Mouse (Mus musculus): ENCODE measurements around the gene Nop56.

Gene Nop56

DNA sequence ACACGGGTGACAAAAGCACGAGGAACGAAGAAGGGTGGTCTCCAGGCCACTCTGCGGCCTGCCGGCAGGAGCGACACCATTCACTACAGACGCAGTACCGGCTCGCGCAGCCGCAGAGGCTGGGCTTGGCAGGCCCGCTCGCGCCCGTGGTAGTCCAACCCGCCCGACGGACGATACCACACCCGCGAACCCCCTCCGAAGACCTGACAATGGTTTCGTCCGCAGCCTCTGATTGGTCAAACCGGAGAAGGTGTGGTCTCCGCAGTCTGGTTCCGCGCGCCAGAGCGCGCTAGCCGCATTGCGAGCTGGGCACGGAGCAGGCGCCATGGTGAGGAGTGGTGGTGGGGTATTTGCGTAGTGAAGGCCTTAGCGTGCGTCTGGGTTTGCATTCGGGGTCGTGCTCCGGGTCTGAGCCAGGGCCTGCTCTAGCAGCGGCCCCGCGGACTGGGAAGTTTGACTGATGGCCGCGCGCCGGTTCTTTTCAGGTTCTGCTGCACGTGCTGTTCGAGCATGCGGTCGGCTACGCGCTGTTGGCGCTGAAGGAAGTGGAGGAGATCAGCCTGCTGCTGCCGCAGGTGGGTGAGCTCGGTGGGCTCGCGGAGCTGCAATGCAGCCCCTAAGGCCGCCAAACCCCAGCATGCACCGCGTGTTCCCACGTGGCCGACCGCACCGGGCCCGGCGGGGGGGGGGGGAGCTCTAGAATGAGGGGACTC is at the start of gene Nop56:
Gene Nop56, plus strand, starts transcription at position 282 of the 713 bp plus-strand sequence.
- peak; percentile 95 to 100 for DNase-seq (ENCODE audit: low spot score in 2 of 2)

DNA sequence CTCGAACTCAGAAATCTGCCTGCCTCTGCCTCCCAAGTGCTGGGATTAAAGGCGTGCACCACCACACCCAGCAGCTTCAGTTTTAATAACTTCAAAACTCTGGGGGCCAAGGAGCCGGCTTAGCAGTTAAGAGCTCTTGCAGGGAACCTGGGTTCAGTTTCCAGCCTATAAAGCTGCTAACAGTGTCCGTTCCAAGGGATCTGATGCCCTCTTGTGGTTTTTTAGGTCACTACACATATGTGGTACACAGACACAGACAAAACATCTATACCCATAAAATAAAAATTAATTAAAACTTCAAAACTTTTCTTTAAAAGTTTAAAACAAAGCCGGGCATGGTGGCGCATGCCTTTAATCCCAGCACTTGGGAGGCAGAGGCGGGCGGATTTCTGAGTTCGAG is 27.3 kb upstream of the Nop56 start:
- DNase-seq (ENCODE audit: low spot score in 2 of 2): peak in 1 of 2 experiments; percentile 26

DNA sequence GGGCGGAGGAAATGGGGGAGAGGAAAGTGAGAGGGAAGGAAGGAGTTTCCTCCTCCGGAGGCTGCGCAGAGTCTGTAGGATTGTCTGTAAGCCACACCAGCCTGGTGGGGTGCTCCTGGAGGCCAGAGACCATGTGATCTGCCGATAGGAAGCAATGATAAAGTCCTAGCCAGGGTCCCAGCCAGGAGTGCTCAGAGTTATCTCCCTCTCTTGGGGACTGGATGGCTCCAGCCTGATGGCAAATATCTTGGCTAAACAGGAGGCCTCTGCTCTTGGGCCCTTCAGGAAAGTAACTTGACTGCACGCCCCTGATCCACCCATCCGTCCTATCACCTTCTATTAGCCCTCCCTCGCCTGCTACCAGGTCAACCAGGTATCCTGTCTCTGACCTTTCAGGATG is 26.0 kb upstream of the Nop56 start:
- no peak for DNase-seq (ENCODE audit: low spot score in 2 of 2)

DNA sequence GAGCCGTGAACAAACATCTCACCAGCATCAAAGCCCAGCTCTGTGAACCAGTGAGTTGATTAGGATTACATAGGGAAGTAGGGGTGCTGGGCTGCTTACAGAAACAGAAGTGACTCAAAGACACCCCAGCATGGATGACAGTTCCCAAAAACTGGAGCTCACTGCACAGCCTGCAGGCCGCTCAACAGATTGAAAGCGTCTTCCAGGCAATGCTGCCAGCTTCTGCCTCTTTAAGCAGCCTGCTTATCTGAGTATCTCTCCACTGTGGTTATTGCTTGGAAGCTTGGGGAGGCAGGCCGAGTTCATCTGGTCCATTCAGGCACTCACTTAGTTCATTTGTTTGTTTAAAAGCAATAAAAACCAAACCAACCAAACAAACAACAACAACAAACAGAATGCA is 17.5 kb upstream of the Nop56 start:
- DNase-seq (ENCODE audit: low spot score in 2 of 2): no peak

DNA sequence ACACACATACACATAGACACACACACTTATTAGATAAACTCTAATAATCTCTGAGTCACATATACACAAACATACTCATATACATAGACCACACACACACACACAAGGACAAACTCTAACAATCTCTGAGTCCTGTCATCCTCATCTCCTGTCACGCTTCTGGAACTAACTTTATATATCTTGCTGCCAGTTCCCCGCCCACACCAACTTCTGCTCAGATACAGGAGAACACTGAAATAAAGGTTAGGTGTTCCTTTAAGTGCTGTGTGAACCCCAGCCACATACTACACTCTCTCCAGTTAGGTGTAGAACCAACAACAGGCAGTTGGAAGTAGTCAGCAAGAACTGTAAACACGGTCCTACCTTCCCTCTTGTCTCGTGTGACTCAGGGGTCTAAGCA is 13.4 kb upstream of the Nop56 start:
- no peak for DNase-seq (ENCODE audit: low spot score in 2 of 2)

DNA sequence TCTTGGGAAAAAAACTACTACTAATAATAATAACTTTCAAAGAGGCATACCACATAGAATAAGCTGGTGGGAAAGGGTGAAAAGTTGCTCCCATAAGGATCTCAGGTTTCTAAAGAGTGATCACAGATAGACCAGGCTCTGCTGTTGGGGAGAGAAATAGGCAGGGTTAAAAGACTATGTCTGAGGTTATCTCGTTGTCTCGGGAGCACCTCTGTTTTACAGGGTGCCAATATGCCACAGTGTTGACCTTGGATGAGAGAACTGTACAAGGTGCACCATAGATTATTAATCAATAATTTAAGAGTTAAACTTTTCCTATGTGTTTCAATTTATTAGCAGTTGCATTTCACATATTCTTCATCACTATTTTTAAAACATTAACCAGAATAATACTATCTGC is 12.3 kb upstream of the Nop56 start:
- no peak for DNase-seq (ENCODE audit: low spot score in 2 of 2)

DNA sequence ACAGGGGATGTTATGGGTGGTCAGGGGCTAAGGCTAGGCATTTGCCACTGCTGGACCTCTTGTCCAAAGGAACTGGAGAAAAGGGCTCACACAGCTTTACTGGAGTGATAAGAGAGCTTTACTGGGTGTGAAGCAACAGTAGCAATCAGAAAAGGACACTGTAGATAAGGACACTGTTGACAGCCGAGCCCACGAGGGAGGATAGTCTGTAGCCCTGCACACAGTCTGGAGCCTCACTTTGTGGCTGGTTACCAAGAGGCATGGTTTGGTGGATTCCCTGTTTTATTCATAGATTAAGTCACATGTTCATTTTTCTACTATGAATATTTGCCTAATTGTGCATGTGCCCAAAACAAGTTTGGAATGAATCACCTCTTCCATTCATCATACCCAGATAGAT is 11.8 kb upstream of the Nop56 start:
- no peak for DNase-seq (ENCODE audit: low spot score in 2 of 2)

DNA sequence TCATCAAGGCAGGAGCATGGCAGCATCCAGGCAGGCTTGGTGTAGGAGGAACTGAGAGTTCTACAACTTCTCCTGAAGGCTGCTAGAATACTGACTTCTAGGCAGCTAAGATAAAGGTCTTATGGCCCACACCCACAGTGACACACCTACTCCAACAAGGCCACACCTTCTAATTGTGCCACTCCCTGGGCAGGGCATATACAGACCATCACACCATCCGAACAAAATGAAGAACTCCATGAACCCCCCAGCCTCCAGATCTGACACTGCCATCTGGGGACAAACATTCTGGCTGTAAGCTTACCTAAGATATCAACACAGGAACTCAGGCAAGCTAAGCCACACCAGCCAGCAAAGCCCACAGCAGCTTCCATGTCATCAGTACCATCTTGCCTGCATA is 8.7 kb upstream of the Nop56 start:
- DNase-seq (ENCODE audit: low spot score in 2 of 2): no peak

DNA sequence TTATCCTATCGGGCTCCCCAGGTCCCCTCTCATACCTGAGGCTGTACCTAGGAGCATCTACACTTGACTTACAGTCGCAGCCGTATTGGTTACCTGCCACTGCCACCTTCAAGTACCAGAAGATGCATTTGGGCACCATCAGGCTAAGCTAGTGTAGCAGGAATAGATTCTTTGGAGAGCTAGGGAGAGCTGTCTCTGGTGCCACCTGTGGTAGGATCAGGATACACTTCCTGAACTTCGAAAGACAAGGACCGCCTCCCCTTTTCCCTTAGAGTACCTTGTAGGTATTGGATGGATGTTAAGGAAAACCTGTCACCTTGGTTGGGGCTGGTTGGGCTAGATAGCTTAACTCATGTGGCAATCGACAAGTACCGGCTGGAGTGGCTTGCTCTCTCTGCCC is 6.2 kb upstream of the Nop56 start:
- no peak for DNase-seq (ENCODE audit: low spot score in 2 of 2)

DNA sequence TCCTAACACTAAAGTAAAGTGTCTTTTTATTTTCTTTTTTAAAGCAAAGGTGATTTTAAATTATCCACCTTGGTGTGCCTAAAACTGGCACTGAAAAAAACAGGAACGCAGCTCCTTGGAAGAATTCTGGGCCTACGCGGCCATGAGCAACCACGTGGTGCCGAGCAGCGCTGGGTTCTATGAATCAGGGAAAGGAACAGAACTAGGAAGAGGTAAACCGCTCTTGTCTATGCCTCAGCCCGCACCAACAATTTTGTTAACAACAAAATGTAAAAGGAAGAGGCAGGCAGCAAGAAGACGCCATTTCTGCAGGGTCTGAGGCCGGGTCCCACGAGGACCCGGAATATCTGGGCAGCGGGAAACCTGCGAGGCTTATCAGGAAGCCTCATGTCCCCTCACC is 498 bp upstream of the Nop56 start:
- no peak for DNase-seq (ENCODE audit: low spot score in 2 of 2)

DNA sequence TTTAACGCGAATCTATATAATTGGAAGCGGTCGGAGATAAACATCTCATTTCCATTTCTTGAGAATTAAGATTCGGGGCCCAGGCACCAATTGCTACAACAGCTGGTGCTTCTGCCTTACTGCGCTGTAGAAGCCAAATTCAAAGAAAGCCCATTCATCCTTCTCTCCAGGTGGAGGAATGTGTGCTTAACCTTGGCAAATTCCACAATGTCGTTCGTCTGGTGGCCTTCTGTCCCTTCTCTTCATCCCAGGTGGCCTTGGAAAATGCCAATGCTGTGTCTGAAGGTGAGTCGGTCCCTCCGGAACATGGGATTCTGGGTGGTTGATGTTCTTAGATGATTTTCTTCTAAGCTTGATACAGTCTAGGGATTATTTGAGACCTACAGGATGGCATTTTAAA is 632 bp downstream of the Nop56 start:
- DNase-seq (ENCODE audit: low spot score in 2 of 2): no peak

DNA sequence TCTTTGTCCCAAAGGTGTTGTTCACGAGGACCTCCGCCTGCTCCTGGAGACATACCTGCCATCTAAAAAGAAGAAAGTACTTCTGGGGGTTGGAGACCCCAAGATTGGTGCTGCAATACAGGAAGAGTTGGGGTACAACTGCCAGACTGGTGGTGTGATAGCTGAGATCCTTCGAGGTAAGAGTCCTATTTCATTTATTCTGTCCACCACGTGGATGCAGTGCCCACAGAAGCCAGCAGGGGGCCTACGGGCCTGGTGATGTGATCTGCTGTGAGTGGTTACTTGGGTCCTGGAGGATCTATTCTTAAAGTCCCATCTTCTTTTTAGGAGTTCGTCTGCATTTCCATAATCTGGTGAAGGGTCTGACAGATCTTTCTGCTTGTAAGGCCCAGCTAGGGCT is 1.4 kb downstream of the Nop56 start:
- DNase-seq (ENCODE audit: low spot score in 2 of 2): no peak

DNA sequence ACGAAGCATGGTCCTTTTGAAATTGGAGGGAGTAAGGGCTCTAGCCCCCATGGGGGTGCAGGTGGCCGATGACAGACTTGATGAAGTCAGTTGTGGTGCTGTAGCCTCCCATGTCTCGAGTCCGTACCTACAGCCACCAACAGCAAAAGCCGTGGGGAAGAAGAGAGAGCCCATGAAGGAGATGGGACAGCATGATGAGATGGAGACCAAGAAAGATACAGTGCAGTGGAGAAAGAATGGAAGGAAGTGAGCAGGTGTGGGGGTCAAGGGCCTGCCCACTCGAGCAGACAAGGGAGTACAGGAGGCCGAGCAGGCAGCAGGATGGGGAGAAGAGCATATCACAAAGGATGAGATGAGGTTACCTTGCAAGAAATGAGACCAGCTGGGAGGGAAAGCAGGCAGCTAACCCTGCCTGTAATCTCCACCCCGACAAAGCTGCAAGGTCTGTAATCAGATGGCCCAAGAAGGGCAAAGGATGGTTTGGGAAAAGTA is 5.4 kb downstream of the Nop56 start:
- no peak for DNase-seq (ENCODE audit: low spot score in 2 of 2)

DNA sequence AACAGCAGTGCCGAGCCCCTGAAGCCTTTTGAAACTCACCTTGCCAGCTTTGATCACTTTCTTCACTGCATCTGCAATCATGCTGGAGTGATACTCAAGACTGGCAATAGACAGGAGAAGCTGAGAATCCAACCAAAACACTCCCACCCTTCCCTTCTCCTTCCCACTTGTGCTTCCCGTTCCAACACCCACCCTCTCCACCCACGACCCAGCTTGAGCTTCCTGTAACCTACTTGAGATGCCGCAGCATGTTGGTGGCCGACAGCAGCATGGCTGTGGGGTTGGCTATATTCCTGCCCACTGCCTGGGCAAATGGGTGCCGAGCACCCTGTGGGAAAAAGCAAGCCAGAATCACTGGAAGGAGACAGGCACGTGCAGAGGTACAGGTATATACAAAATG is 6.0 kb downstream of the Nop56 start:
- DNase-seq (ENCODE audit: low spot score in 2 of 2): no peak

DNA sequence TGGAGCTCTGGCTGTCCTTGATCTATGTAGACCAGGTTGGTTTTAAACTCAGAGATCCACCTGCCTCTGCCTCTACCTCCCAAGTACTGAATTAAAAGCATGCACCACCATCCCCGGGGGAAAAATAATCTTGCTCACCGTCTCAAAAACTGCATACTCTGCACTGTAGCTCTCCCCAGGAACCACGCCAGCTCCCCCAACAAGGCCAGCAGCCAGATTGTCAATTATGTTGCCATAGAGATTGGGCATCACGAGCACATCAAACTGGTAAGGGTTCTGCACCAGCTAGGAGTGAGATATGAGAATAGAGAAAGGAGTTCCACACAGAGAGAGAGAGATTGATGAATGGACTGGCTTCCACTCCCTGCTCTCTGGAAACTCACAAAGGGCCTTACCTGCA is 6.6 kb downstream of the Nop56 start:
- no peak for DNase-seq (ENCODE audit: low spot score in 2 of 2)

DNA sequence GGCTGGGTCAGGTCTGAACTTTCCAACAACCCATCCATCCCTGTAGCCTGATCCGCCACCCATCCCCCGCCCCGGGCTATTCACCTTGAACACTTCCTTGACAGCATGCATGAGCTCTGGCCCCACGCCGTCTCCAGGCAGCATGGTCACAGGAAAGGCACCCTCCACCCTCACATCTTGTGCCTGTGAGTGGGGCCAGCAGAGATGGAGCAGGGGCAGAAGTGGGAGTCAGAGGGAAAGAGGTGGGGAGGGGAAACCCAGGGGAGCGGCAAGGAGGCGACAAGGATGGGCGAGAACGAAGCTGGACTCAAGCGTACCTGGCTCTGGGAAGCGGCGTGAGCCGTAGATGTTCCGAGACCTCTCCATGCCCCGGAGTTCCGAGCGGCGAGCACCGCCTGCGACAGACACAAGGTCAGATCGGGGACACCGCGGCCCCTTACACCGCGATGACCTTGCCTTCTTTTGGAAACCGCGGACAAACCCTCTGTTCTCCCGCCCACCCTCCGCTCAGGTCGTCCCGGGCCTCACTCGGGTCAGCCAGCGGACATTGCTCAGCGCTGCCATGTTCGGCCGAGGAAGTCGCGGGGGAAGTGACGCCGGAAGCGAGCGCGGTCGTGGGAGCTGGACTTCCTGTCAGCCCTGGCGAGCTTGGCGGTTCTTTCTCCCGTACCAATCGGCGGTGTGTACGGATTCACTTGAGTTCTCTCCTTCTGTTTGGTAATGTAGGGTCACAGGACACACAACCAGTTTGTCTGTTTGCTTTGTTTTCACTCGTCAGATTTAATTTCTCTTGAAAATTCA is 9.8 kb downstream of the Nop56 start, which contains the start of gene Idh3b:
Gene Idh3b, minus strand, starts transcription at position 694 of the 801 bp plus-strand sequence.
- DNase-seq (ENCODE audit: low spot score in 2 of 2): peak; percentile 51 to 89

DNA sequence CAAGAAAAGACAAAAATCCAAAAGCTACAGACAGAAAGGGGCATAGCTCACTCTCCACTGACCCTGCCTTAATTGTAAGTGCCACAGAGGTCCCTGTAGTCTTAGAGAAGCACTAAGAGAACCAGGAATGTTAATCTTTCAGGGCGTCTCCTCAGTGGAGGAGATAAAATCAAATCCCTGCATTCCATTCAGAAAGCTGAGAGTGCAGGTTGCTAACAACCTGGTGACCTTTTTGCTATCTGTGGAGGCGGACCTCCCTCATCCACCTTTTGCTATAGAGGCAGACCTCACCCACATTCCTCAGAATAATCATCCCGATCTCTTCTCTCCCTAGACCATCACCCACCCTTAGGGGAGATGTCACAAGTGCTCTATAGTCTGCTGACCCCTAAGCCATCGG is 14.9 kb downstream of the Nop56 start:
- no peak for DNase-seq (ENCODE audit: low spot score in 2 of 2)

DNA sequence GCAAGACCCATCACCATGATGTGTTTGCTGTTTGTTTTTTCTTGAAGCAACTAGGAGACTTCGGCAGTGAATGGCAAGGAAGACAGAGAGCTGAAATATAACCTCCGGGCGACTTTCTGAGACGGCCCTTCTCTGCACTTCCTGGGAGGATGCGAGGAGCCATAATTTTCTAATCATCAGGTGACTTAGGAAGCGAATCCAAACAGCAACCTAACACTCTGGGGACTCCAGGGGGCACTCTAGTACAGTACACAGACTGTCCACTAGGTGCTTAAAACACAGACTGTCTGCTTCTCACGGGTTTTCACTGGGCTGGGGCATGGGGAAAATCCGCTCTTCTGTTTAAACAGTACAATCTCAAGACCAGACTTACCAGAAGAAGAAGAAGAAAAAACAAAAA is 17.2 kb downstream of the Nop56 start:
- peak; percentile 45 to 89 for DNase-seq (ENCODE audit: low spot score in 2 of 2)

DNA sequence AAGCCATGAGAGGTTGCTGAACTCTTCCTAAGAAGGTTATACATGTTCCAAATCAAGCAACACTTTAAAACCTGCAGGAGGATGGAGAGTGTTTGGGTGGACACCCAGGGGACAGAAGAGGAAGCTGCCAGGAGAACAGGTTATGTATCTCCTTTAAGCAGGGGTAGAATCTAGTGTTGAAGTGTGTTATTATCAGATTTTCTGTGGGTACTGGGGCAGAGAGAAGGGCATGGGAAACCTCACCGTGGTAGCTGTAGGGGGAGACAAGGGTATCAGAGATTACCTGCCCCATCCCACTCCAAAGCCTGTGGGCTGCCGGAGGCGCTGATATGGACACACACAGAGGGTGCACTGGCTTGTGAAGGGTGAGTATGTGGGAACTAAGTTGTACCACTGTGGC is 18.8 kb downstream of the Nop56 start:
- DNase-seq (ENCODE audit: low spot score in 2 of 2): no peak

DNA sequence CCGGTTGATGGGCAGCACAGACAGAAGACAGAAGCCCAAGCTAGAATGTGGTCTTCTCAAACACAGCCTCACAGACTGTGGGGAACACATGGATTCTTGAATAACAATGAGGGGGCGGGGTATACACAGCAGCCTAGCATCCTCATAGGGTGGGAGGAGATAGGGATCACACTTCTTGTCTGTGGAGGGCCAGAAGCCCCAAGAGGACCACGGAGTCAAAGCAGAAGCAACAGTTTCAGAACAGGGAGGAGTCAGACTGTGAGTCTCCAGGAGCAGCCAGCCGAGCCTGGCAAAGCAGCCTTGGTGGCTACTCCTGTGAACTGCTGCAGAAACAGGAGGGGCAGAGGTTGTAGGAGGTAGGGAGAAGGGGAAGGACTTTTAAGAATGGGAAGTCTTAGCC is 19.3 kb downstream of the Nop56 start:
- no peak for DNase-seq (ENCODE audit: low spot score in 2 of 2)

DNA sequence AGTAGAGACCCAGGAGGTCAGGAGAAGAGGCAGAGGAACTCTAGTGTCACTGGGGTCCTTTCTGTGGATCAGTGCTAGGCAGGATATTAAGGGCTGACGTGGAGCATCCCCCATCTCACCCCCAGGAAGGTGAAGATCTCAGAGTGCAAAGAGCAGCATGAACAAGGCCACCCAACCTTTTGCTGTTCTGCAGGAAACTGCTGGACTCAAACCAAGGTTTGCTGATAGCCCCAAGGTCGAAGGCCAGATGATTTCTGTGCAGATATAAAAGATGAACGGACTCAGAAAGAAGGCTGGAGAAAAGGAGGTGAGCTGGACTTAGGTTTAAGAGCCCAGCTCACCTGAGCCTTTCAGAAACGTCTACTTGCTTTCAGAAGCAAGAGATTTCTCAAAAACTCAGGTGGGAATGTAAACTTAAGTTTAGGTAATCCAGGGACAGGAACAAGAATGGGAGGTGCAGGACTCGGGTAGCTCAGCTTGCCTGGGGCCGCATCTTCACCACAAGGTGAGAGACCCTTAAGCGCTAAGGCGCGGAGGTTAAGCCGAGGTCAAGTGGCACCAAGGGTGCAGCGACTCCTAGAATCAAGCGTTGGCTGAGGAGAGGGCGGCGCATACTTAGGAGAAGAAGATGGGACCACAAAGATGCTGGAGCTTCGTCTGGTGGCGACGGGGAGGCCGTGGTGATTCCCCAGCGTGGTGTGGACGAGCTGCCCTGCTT is 20.1 kb downstream of the Nop56 start:
- DNase-seq (ENCODE audit: low spot score in 2 of 2): no peak

DNA sequence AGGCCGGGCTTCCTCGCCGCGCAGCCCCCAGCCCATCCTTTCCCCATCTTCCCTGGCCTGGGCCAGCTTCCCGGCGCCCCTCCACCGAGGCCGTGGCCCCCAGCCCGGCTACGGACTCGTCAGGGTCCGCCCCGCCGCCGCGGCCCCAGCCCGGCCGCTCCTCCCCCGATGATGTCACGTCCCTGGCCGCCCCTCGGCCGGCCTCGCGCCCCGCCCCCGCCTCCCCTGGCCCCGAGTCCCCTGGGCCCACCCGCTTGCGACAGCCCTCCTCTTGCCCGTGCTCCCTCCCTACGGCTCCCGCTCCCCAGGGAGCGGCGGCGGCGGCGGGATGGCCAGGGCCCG is 20.7 kb downstream of the Nop56 start, which contains the start of gene Ebf4:
Gene Ebf4, plus strand, starts transcription at position 234 of the 342 bp plus-strand sequence.
- no peak for DNase-seq (ENCODE audit: low spot score in 2 of 2)

Measured in left cerebral cortex, adult 9 months (tissue).